Mouse (Mus musculus): ENCODE measurements around the gene Gm5678.
A peak's percentile ranks its signal among the peaks of the same experiment; 100 is the strongest.
"Not testable (repeated sequence)": the region's sequence is repeated elsewhere in the genome, so short reads cannot be mapped to it uniquely, and the experiment has no call there.

The Gm5678 gene

GRCm38 (mm10) chr16:93607669-93608101 lies 20.2 kb upstream of the Gm5678 start:
- peak; percentile 94 for DNase-seq (ENCODE audit: low read depth)

GRCm38 (mm10) chr16:93608731-93609130 lies 19.2 kb upstream of the Gm5678 start:
- peak; percentile 1 for DNase-seq (ENCODE audit: low read depth)

DNA sequence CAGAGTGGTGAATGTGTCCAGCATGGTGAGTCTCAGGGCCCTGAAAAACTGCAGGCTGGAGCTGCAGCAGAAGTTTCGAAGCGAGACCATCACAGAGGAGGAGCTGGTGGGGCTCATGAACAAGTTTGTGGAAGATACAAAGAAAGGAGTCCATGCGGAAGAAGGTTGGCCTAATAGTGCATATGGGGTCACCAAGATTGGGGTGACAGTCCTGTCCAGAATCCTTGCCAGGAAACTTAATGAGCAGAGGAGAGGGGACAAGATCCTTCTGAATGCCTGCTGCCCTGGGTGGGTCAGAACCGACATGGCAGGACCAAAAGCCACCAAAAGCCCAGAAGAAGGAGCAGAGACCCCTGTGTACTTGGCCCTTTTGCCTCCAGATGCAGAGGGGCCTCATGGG lies 18.1 kb upstream of the Gm5678 start:
- peak; percentile 0 for DNase-seq (ENCODE audit: low read depth)

- DNase-seq (ENCODE audit: low read depth), result no peak
Measured at GRCm38 (mm10) chr16:93610961-93611360, 16.9 kb upstream of the Gm5678 start.

DNA sequence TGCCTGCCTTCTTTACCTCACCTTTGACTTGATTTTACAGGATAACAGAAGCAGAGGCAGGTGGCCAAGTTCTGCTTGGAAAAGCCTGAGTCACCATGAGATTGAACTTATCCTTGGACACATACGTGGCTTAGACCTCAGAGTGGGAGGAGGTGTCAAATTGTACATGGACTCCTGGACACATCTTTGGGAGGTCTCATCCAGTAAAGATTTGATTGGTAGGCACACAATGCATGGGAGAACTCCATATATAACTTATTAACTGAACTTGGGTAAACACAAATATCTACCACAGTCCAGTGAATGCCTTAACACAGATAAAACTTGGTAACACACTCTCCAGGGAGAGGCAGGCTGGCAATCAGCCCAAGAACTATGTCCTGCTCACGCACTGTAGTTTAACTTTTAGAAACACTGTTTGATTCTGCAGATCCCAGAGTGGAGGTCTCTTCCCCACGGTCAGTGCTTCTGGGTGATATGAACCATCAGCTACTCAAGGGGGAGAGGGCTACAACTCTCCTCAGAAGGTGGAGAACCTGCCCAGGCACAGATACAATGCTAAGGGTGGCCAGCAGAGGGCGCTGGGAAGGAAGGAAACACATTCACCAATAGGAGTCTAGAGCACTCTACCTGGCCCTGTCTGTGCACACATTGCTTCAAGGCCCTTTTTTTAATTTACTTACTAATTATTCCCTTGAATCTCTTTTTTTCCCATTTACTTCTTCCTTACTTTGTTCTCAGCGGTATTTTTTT lies 12.6 kb upstream of the Gm5678 start:
- peak; percentile 72 for DNase-seq (ENCODE audit: low read depth)

- DNase-seq (ENCODE audit: low read depth), result not testable (repeated sequence)
Measured at GRCm38 (mm10) chr16:93623759-93624158, 4.1 kb upstream of the Gm5678 start.

DNA sequence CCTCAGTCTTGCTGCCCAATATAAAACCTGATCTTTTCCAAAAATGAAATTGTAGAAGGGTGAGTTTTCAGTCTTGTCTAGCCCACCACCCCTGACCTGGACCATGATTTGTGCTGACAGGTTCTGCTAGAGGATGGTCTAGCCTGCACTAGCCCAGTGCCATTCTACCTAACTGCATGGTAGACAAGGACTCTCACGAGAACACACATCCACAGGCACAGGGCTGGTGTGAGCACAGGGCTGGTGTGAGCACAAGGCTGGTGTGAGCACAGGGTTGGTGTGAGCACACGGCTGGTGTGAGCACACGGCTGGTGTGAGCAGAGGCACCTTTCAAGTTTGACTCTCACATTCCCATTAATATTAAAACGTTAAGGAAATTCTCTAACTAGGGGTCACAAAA lies 3.2 kb upstream of the Gm5678 start:
- no peak for DNase-seq (ENCODE audit: low read depth)

DNA sequence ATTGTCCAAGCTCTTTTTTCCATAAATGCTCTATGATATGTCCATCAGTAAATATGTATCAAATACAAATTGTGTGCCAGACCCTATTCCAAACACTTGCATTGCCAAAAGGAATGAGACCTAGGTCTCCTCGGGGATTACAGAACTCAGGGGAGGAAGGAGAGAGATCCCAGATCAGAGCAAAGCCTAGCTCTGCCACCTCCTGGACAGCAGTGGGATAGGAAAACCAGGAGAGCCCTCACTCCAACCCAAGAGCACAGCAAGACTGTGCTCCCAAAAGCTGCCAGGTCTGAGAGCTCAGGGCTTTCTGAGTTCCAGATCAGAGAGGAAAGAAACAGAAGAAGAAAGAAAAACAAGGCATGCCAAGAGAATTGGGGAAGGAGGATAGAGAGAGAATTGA lies 1.2 kb upstream of the Gm5678 start:
- peak; percentile 53 for DNase-seq (ENCODE audit: low read depth)

DNA sequence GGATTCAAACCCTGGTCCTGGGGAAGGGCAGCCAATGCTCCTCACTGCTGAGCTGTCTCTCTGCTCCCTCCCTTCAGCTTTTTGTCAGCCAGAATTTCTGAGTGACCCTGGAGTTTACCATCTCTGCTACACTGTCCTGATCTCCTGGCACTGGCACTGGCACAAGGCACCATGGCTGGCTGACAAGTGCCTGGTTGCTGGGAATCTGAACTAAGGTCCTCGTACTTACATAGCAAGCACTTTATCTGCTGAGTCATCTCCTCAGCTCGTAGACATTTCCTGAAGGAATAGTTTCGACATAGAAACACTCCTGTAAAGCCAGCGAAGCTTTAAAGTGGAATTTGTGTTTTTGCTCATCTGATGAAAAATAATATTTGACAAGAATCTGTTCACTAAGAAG lies 16.1 kb downstream of the Gm5678 start:
- peak; percentile 62 for DNase-seq (ENCODE audit: low read depth)

GRCm38 (mm10) chr16:93648441-93649183 lies 20.7 kb downstream of the Gm5678 start:
- DNase-seq (ENCODE audit: low read depth), result no peak

GRCm38 (mm10) chr16:93667976-93668375 lies 40.1 kb downstream of the Gm5678 start:
- DNase-seq (ENCODE audit: low read depth), result no peak

- no peak for DNase-seq (ENCODE audit: low read depth)
Measured at GRCm38 (mm10) chr16:93669521-93669920, 41.6 kb downstream of the Gm5678 start.

GRCm38 (mm10) chr16:93670466-93670865 lies 42.6 kb downstream of the Gm5678 start:
- DNase-seq (ENCODE audit: low read depth), result not testable (repeated sequence)

DNA sequence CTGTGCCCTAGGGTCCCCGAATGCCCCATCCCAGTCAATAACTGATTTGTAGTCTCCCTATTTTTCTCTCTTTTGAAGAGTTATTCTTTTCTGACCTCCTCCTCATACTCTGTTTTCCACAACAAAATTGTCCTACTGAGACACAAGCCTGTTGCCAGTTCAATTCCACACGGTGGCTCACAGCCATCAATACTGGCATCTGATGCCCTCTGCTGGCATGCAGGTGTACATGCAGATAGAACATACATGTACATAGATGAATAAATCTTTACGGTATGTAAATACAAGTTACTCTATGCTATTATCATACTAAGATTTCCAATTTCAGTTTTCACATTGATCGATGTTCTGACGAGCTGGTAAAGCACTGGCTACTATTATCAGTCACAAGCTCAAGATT lies 43.2 kb downstream of the Gm5678 start:
- DNase-seq (ENCODE audit: low read depth), result no peak

DNA sequence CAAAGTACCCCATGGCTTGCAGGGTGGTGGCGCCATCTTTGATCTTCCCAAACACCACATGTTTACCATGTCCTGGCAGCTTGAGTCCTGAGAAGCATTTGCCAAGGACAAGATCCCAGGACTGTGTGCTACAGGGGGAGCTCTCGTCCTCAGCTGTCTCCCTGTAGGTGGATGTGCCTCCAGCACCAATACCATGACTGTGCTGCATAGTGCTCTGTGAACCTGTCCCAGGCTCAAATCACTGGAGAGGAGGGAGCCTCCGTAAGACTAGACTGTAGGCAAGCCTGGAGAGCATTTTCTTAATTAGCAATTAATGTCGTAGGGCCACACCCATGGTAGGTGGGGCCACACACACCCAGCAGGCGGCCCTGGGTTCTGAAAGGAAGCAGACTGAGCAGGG lies 48.5 kb downstream of the Gm5678 start:
- no peak for DNase-seq (ENCODE audit: low read depth)

DNA sequence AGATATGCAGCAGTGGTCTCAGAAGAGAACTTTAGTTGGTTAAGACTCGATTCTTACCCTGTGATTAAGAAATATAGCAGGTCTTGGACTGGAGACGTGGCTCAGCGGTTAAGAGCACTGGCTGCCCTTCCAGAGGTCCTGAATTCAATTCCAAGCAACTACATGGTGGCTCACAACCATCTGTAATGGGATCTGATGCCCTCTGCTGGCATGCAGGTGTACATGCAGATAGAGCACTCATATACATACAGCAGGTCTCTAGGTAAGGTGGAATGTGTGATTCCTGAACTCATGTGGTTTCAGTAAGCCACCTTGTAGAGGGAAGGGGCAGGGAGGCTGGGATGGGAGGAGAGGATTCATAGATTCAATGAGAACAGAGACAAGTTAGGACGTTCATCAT lies 50.3 kb downstream of the Gm5678 start:
- no peak for DNase-seq (ENCODE audit: low read depth)

DNA sequence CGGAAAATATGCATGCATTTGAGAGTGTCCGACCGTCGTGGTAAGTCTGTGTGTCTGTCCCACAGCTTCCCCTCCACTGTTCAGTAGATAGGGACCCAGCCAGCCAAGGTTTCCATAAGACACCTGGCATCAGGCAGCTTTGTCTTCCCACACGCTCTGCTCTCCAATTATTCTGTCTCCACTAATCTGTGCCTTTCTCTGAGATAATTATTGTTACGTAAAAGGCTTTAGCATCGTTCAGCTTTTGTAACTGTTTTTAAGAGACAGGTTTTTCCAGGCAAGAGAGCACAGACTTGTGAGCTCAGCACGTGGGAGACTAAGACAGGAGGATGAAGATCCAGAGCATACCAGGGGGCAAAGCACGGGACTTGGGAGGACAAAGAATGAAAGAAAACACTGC lies 51.3 kb downstream of the Gm5678 start:
- no peak for DNase-seq (ENCODE audit: low read depth)
